Mouse (Mus musculus): Measurements from ENCODE around the gene Plce1. TPM values are rescaled to one million over a fixed set of nuclear protein-coding genes. Genes with fewer than 3 reads are reported as not detected.
"Not testable (repeated sequence)": the region's sequence is repeated elsewhere in the genome, so short reads cannot be mapped to it uniquely, and the experiment has no call there.

Gene Plce1
- total RNA-seq, 2 experiments from 2014 or later, result 23.3 to 24.6 TPM

GRCm38 (mm10) chr19:38487501-38487900, 6.6 kb downstream of the Plce1 start:
- intact Hi-C loops (cut with DNase I), result no loop called here
- no peak for DNase-seq (ENCODE audit: low spot score)

DNA sequence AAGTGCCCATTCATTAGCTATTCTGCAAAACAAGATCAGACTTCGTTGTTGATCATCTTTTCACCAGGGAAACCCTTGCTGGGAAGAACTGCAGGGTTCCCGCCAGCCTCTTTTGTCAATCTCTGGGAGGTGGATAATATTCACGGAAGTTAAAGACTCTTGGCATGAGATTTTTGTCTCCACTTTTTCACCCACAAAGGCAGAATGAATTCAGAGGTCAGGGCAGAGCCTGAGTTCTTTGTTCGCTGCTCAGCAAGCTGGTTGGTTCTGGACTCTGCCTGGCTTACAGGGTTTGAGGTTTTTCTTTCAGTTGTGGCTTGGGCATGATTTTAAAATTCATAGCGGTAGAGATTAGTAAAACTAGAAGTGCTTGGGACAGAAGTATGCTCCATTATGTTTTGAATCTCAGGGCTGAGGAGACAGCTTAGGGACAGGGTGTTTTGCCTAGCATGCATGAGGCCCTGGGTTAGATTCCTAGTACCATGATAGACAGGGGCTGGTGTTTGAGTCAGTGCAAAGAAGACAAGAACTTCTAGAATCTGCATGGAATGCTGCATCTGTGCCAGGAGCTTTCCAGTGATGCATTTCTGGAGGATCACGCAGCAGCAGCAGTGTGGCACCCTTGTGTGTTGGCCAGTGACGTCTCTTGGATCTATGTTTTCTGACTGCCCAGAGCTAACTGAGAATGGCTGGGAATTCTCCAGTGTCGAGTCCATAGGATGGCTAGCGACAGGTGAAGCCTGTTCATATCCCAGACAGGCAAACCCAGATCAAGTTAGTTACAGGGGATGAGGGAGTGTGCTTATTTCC, 7.4 kb downstream of the Plce1 start:
- intact Hi-C loops (cut with DNase I), result no loop called here
- no peak for DNase-seq (ENCODE audit: low spot score)

DNA sequence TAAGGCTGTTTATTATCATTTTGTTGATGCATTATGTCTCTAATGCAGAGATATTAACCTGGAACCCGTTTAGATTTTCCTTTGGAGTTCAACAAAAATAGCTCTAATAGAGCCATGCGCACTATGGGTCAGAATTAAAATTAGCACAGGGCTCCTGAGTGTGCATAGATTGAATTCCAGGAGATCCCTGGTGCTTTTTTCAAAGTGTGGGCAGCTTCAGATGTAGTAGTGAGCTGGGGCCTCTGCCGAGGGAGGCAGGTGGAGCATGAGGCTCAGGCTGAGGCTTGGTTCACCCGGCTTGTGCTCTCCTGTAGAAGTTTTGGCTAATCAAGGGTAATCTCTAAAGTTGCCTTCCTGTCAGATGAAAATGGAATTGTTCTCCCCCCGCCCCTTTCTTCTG, 17.3 kb downstream of the Plce1 start:
- DNase-seq (ENCODE audit: low spot score), result no peak
- intact Hi-C loops (cut with DNase I), result no loop called here

- peak; percentile 24 for DNase-seq (ENCODE audit: low spot score)
- intact Hi-C loops (cut with DNase I), result no loop called here
These were observed 23.7 kb downstream of the Plce1 start for GRCm38 (mm10) chr19:38504597-38504996.

DNA sequence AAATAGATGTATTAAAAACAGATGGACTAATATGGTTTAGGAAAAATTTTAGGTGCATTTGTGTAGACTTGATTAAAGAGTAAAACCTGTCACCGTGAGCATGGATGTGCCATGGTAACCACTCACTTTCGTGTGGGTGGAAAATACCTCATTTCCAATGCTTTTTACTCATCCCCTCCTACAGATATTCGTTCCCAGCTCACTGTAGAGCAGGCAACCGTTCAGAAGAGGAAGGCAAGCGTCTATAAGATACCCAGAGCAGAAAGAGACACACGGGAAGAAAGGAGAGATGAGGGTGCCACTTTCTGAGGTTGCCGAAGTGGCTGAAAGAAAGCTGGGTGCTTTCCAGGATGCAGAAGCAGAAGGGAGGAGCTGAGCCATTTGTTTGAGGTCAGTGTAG, 25.2 kb downstream of the Plce1 start:
- intact Hi-C loops (cut with DNase I), result no loop called here
- no peak for DNase-seq (ENCODE audit: low spot score)

GRCm38 (mm10) chr19:38507251-38507965, 26.5 kb downstream of the Plce1 start:
- DNase-seq (ENCODE audit: low spot score), result no peak
- intact Hi-C loops (cut with DNase I), result no loop called here

GRCm38 (mm10) chr19:38507966-38508625, 27.2 kb downstream of the Plce1 start:
- no peak for DNase-seq (ENCODE audit: low spot score)
- intact Hi-C loops (cut with DNase I), result no loop called here

- intact Hi-C loops (cut with DNase I), result no loop called here
- no peak for DNase-seq (ENCODE audit: low spot score)
These were observed 33.7 kb downstream of the Plce1 start for GRCm38 (mm10) chr19:38514417-38515184.

- intact Hi-C loops (cut with DNase I), result no loop called here
These were observed 45.9 kb downstream of the Plce1 start for GRCm38 (mm10) chr19:38526855-38527254.

GRCm38 (mm10) chr19:38527475-38527874, 46.6 kb downstream of the Plce1 start:
- no peak for DNase-seq (ENCODE audit: low spot score)
- intact Hi-C loops (cut with DNase I), result no loop called here

More at GRCm38 (mm10) chr19:38526855-38527254, 45.9 kb downstream of the Plce1 start:
- no peak for DNase-seq (ENCODE audit: low spot score)

GRCm38 (mm10) chr19:38533230-38533629, 52.3 kb downstream of the Plce1 start:
- DNase-seq (ENCODE audit: low spot score), result no peak

GRCm38 (mm10) chr19:38539338-38539737, 58.4 kb downstream of the Plce1 start:
- intact Hi-C loops (cut with DNase I), result no loop called here
- peak; percentile 9 for DNase-seq (ENCODE audit: low spot score)

More at GRCm38 (mm10) chr19:38533230-38533629, 52.3 kb downstream of the Plce1 start:
- intact Hi-C loops (cut with DNase I), result no loop called here

GRCm38 (mm10) chr19:38540549-38540948, 59.6 kb downstream of the Plce1 start:
- DNase-seq (ENCODE audit: low spot score), result no peak
- intact Hi-C loops (cut with DNase I), result no loop called here

DNA sequence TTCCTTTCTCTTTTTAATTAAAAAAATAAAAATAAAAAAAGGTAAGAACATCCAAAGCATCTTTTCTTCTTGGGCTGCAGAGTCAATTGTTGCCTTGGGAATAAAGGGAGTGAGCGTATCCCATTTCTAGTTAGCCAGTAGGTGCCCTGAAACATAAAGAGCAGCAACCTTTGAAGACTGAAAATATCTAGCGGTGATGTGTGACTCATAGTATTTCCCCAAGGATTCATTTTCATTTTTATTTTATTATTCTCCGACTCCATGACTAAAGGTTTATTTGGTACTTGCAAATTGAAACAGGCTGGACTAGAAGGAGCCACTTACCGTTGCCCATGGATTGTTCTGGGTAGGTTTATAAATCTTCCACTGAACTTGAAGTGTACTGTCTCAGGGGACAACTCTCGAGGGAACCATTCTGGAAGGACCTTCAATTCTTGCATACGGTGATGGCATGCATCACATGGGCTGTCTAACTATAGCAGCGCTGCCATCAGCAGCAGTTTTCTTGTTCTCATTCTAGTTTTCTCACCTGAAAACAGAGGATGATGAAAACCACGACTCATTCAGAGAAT, 68.7 kb downstream of the Plce1 start:
- no peak for DNase-seq (ENCODE audit: low spot score)
- intact Hi-C loops (cut with DNase I), result loop anchor here (5.0 kb wide), 1 partner anchor 67 kb away; the partner anchor contains the start of gene Plce1

DNA sequence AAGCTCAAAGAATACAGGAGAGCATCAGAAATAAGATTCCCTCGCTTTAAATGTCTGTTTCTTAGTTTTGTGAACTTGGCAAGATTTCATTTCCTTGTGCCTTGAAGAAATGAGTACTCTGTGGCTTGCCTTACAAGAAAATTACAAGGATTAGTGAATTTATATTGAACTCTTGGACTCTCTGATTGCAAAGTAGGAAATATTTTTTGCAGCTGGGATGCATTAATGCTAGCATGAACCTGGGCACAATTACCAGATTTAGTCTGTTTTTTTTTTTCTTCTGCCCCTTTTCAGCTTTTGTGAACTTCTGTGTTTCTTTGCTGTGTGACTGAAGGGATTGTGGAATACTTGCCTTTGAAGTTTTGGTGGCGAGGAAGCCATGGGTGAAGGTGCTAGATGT, 72.6 kb downstream of the Plce1 start:
- intact Hi-C loops (cut with DNase I), result loop anchor here (5.0 kb wide), 1 partner anchor 71 kb away; the partner anchor contains the start of gene Plce1
- DNase-seq (ENCODE audit: low spot score), result no peak

GRCm38 (mm10) chr19:38555399-38555798, 74.5 kb downstream of the Plce1 start:
- DNase-seq (ENCODE audit: low spot score), result no peak
- intact Hi-C loops (cut with DNase I), result no loop called here

- intact Hi-C loops (cut with DNase I), result no loop called here
- no peak for DNase-seq (ENCODE audit: low spot score)
These were observed 77.9 kb downstream of the Plce1 start for GRCm38 (mm10) chr19:38558816-38559215.

DNA sequence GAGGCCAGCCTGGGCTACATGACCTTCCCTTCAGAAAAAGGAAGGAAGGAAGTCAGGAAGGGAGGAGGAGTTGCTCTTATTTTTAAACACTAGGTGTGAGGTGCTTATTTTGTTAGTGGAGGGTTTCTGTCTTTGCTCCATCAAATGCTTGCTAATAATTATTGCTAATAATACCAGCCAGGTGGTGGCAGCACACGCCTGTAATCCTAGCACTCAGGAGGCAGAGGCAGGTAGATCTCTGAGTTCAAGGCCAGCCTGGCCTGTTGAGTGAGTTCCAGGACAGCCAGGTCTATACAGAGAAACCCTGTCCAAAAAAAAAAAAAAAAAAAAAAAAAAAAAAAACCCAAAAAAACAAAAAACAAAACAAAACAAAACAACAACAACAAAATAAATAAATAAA, 81.0 kb downstream of the Plce1 start:
- intact Hi-C loops (cut with DNase I), result loop anchor here (10.0 kb wide), 1 partner anchor 137 kb away; no protein-coding TSS in a partner anchor
- not testable (repeated sequence) for DNase-seq (ENCODE audit: low spot score)

GRCm38 (mm10) chr19:38566156-38566555, 85.2 kb downstream of the Plce1 start:
- no peak for DNase-seq (ENCODE audit: low spot score)
- intact Hi-C loops (cut with DNase I), result loop anchor here (1.0 to 10.0 kb wide), 3 partner anchors 76 to 143 kb away; no protein-coding TSS in a partner anchor
